Mouse (Mus musculus) kidney, postnatal 0 days (tissue): ENCODE data around the gene Dtl. TPM values are rescaled to one million over a fixed set of nuclear protein-coding genes. Genes with fewer than 3 reads are reported as not detected.

ENCODE experiments used
- ATAC-seq: fragments of 200-750 bp; cut with Nextera tagmentation; replicated peaks from 2 replicates; pipeline ENCODE4 v1.8.0; 2017; ENCODE audit warnings: low read depth, moderate number of reproducible peaks, moderate TSS enrichment, moderate library complexity; ENCODE audit not compliant: low FRiP score
- DNase-seq: peaks from one replicate; pipeline ENCODE4 v3.0.0-alpha.2; 2016; ENCODE audit warnings: low spot score
- H3K27ac ChIP-seq: fragments of 300-500 bp; sonication (generic); 2 replicates; pipeline ENCODE4 v1.5.1; 2014; ENCODE audit warnings: mild to moderate bottlenecking
- H3K27me3 ChIP-seq: fragments of 300-500 bp; sonication (generic); 2 replicates; pipeline ENCODE4 v1.6.1; 2014; ENCODE audit warnings: low read length, mixed read lengths; ENCODE audit not compliant: insufficient read depth
- H3K36me3 ChIP-seq: fragments of 300-500 bp; sonication (generic); 2 replicates; pipeline ENCODE4 v1.6.1; 2014; ENCODE audit warnings: low read length, mixed read lengths; ENCODE audit not compliant: insufficient read depth
- H3K4me1 ChIP-seq: fragments of 300-500 bp; sonication (generic); replicated peaks from 2 replicates; pipeline ENCODE4 v1.6.1; 2014; ENCODE audit warnings: antibody characterized with exemption, low read length, mixed read lengths; ENCODE audit not compliant: insufficient read depth
- H3K4me2 ChIP-seq: fragments of 300-500 bp; sonication (generic); 2 replicates; pipeline ENCODE4 v1.6.1; 2014; ENCODE audit warnings: mild to moderate bottlenecking, low read length, moderate library complexity, mixed read lengths
- H3K4me3 ChIP-seq: fragments of 300-500 bp; sonication (generic); replicated peaks from 2 replicates; pipeline ENCODE4 v1.5.1; 2014; ENCODE audit warnings: low read depth, low read length
- H3K9ac ChIP-seq: fragments of 300-500 bp; sonication (generic); 2 replicates; pipeline ENCODE4 v1.6.1; 2014; ENCODE audit warnings: low read depth, low read length
- H3K9me3 ChIP-seq: fragments of 300-500 bp; sonication (generic); replicated peaks from 2 replicates; pipeline ENCODE4 v1.6.1; 2016; ENCODE audit warnings: low read length, inconsistent platforms, mixed read lengths
- CTCF ChIP-seq: IDR thresholded peaks from 2 replicates; pipeline ENCODE4 v1.5.1; 2016; ENCODE audit warnings: antibody characterized with exemption, low read depth, mild to moderate bottlenecking, moderate library complexity
- WGBS: fragments of 180-500 bp; shearing (Covaris S2); extraction: QIAGEN DNeasy Blood & Tissue Kit; methylation state at CpG from one replicate; pipeline ENCODE4 v1.1.7; 2014; 5-methylcytosine and 5-hydroxymethylcytosine counted together
- polyA plus RNA-seq: library from polyadenylated mRNA; unstranded; fragments of >200 nt; fragmentation: Nextera tagmentation; extraction: Ambion mirVana; gene quantifications from 2 replicates; pipeline ENCODE4 v1.2.1, GENCODE M21; 2015

The Dtl gene
- polyA plus RNA-seq, 1 experiment from 2014 or later, result 16.9 TPM

- no peak overlapping the region for H3K27ac ChIP-seq
- ATAC-seq, result no peak
These were observed 47.3 kb downstream of the Dtl start for GRCm38 (mm10) chr1:191527921-191528612.

DNA sequence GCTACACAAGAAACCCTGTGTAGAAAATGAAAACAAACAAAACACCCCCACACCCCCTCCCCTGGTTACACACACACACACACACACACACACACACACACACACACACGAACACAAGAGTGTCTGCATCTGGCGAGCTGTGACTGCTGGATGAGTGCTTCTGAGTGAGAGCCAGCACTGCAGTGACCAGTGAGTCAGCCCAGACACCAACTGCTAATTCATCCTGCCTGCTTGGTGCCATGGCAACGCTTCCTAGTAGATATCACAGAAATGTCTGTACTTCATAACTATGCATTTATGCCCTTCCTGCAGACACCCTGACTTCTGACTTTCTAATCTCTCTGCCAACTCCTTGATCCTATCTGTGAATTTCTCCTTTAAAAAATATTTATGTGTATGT lies 48.3 kb downstream of the Dtl start:
- DNase-seq (no peak), ATAC-seq (no peak)
- no peaks in the 10 kb centered on the region for H3K9me3 ChIP-seq
- no peak overlapping the region for H3K9ac ChIP-seq
- 73% methylated on average over 3 of the region's 3 CpGs for WGBS
- H3K4me3 ChIP-seq, result no peak overlapping the region
- no peak overlapping the region for H3K4me2 ChIP-seq
- no peak for TF ChIP-seq CTCF
- H3K27ac ChIP-seq, result no peak overlapping the region
- no peaks in the 10 kb centered on the region for H3K27me3 ChIP-seq
- H3K4me1 ChIP-seq, result no peaks in the 10 kb centered on the region
- H3K36me3 ChIP-seq, result no peaks in the 10 kb centered on the region

More at GRCm38 (mm10) chr1:191527921-191528612, 47.3 kb downstream of the Dtl start:
- H3K36me3 ChIP-seq, result no peaks in the 10 kb centered on the region
- no peak overlapping the region for H3K9ac ChIP-seq
- no peak overlapping the region for H3K4me3 ChIP-seq
- WGBS, result 53% methylated on average over 4 of the region's 4 CpGs
- H3K4me1 ChIP-seq, result no peaks in the 10 kb centered on the region
- no peaks in the 10 kb centered on the region for H3K27me3 ChIP-seq
- no peak overlapping the region for H3K4me2 ChIP-seq
- TF ChIP-seq CTCF, result no peak
- DNase-seq, result no peak
- H3K9me3 ChIP-seq, result no peaks in the 10 kb centered on the region

DNA sequence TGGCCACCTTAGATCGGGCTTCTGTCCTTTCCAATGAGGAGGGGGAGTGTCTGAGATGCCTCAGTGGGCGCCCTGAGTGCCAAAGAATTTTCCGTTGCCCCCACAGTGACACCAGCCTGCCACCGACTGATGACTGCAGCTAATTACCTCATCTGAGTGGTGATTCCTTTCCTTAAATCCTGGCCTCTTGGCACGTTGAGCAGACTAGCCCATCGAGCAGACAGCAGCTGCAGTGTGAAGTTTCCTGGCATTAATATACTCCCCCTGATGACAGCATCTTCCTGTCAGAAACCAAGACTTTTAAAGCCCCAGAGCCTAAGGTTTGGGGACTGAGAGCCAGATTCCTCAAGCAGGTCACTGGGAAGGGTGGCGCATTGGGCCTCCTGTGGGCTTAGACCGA lies 53.9 kb downstream of the Dtl start:
- no peaks in the 10 kb centered on the region for H3K27me3 ChIP-seq
- H3K4me3 ChIP-seq, result no peak overlapping the region
- no peak overlapping the region for H3K9ac ChIP-seq
- TF ChIP-seq CTCF, result no peak
- ATAC-seq (no peak), DNase-seq (peak; percentile 34)
- WGBS, result 48% methylated on average over 8 of the region's 8 CpGs
- no peaks in the 10 kb centered on the region for H3K36me3 ChIP-seq
- H3K4me2 ChIP-seq, result no peak overlapping the region
- no peaks in the 10 kb centered on the region for H3K4me1 ChIP-seq
- H3K27ac ChIP-seq, result no peak overlapping the region
- no peaks in the 10 kb centered on the region for H3K9me3 ChIP-seq

GRCm38 (mm10) chr1:191520669-191521068 lies 54.7 kb downstream of the Dtl start:
- Histone ChIP-seq H3K9ac (no peak overlapping the region), H3K4me2 (no peak overlapping the region), H3K27me3 (no peaks in the 10 kb centered on the region), H3K36me3 (no peaks in the 10 kb centered on the region), H3K4me3 (no peak overlapping the region), H3K27ac (no peak overlapping the region), H3K4me1 (no peaks in the 10 kb centered on the region), H3K9me3 (no peaks in the 10 kb centered on the region)
- ATAC-seq (no peak), DNase-seq (no peak)
- 78% methylated on average over 10 of the region's 10 CpGs for WGBS
- TF ChIP-seq CTCF, result no peak

DNA sequence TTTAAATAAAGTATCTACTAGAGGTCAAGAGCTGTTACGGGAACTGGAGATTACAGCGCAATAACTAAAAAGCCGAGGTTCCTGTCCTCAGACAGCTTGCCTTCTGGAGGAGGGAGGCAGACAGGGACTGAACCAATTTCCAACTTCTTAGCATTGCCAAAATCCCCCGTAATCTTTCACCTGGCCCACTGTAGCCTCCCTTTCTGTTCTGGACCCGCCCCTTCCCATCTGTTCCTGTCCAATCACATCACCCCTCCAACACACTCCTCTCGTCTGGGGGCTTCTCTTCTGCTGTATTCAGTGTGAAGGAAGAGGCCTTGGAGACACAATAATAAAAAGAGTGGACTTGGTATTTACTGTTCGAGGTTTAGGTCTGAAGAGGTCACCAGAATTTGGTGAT lies 55.1 kb downstream of the Dtl start:
- Histone ChIP-seq H3K9ac (no peak overlapping the region), H3K4me2 (no peak overlapping the region), H3K27ac (no peak overlapping the region), H3K9me3 (no peaks in the 10 kb centered on the region), H3K4me1 (no peaks in the 10 kb centered on the region), H3K27me3 (no peaks in the 10 kb centered on the region), H3K4me3 (no peak overlapping the region), H3K36me3 (no peaks in the 10 kb centered on the region)
- WGBS, result 79% methylated on average over 7 of the region's 7 CpGs
- no peak for TF ChIP-seq CTCF
- DNase-seq, result no peak
- no peak for ATAC-seq

- Histone ChIP-seq H3K4me2 (no peak overlapping the region), H3K27me3 (no peaks in the 10 kb centered on the region), H3K9me3 (no peaks in the 10 kb centered on the region), H3K4me1 (no peaks in the 10 kb centered on the region), H3K36me3 (no peaks in the 10 kb centered on the region), H3K4me3 (no peak overlapping the region), H3K9ac (no peak overlapping the region), H3K27ac (no peak overlapping the region)
- TF ChIP-seq CTCF, result no peak
- ATAC-seq (no peak), DNase-seq (no peak)
- 88% methylated on average over 4 of the region's 4 CpGs for WGBS
These were observed 55.8 kb downstream of the Dtl start for GRCm38 (mm10) chr1:191519329-191520066.
